ENCODE assay signal across 13 mouse cellular contexts in the genomic region with DNA sequence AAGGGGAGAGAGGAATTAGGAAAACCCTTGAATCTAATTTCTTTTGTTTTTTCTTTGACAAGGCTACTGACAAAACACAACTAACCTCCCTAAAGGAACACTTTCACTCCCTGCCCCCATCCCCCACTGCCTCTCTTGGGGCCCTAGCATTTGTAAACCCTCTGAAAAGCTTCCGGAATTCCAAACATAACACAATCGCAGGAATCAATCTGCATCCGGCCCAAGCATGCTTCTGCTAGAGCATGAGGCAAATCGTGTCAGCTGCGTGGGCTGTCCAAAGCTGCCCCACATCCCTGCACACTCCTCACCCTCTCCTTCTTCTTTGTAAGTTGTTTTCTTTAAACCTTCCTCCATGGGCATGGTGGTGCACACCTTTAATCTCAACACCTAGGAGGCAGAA. TPM values are rescaled to one million over a fixed set of nuclear protein-coding genes. Genes with fewer than 3 reads are reported as not detected.
A peak's percentile ranks its signal among the peaks of the same experiment; 100 is the strongest.
DNase-seq lines count a peak whose midpoint lies in the region; ATAC-seq and TF ChIP-seq lines count a peak whose summit lies in the region.
"Had no signal": no experiment of that assay in that cellular context is flagged by ENCODE, and none has a peak within 500 bp of the region (broad histone marks: within the 10 kb centered on the region; RNA-seq: fewer than 3 reads in every experiment).

No protein-coding gene starts in this region.

- H3K36me3 ChIP-seq in kidney, postnatal 0 days (ENCODE audit: insufficient read depth, low read length) = no peaks in the 10 kb centered on the region
- H3K36me3 ChIP-seq in midbrain, embryonic 14.5 days (ENCODE audit: control insufficient read depth, insufficient read depth, low read length) = no peaks in the 10 kb centered on the region

- 23% methylated on average over 5 of the region's 5 CpGs for WGBS in kidney, postnatal 0 days
- WGBS in midbrain, embryonic 14.5 days = 38% methylated on average over 5 of the region's 5 CpGs

- TF ChIP-seq CTCF in kidney, postnatal 0 days (IDR thresholded peaks at IDR 0.05; ENCODE audit: low read depth) = no peak

- 0 out of 2 replicates have a peak, but pooled peaks cover 3% of the 10 kb centered on the region for H3K9me3 ChIP-seq in kidney, postnatal 0 days (replicated peaks; ENCODE audit: low read length)
- H3K9me3 ChIP-seq in midbrain, embryonic 14.5 days (ENCODE audit: control insufficient read depth, low read length) = no peaks in the 10 kb centered on the region

- DNase-seq in kidney, adult 11 months = peak; percentile 26
- DNase-seq in kidney, adult 18-20 months = no peak
- peak; percentile 37 to 55 for DNase-seq in heart, adult 9 months (ENCODE audit: low spot score in 2 of 2)
- DNase-seq in kidney, postnatal 0 days (ENCODE audit: low spot score) = peak; percentile 90
- peak; percentile 46 for DNase-seq in midbrain, embryonic 14.5 days
- no peak for DNase-seq in left cerebral cortex, postnatal 4 days
- no peak for DNase-seq in layer of hippocampus, postnatal 36 days
- DNase-seq in spleen, postnatal 10 days (ENCODE audit: low spot score in 2 of 2) = no peak
- DNase-seq: cerebellum, adult 2 months; right cerebral cortex, adult 18-20 months; thymus, postnatal 14 days had no signal

- H3K9ac ChIP-seq in kidney, postnatal 0 days (ENCODE audit: low read depth, low read length) = no peak overlapping the region
- H3K9ac ChIP-seq in midbrain, embryonic 14.5 days (replicated peaks; ENCODE audit: low read length) = no peak overlapping the region
- H3K9ac ChIP-seq: liver, embryonic 14.5 days had no signal

- H3K4me2 ChIP-seq in kidney, postnatal 0 days (ENCODE audit: low read length) = peak overlapping the region; percentile 13; the same call in 1 of the 2 replicates
- no peak overlapping the region for H3K4me2 ChIP-seq in midbrain, embryonic 14.5 days (ENCODE audit: low read length)

- no peak overlapping the region for H3K4me3 ChIP-seq in kidney, postnatal 0 days (replicated peaks; ENCODE audit: low read depth, low read length)
- no peak overlapping the region for H3K4me3 ChIP-seq in midbrain, embryonic 14.5 days (replicated peaks; ENCODE audit: low read depth, low read length)
- H3K4me3 ChIP-seq: layer of hippocampus, adult 2 months had no signal

- ATAC-seq in kidney, postnatal 0 days (replicated peaks; ENCODE audit: low FRiP score, low read depth) = peak; percentile 46; the same call in 1 of the 2 replicates
- ATAC-seq in midbrain, embryonic 14.5 days (ENCODE audit: low FRiP score, low TSS enrichment) = no peak

- H3K4me1 ChIP-seq in kidney, postnatal 0 days (replicated peaks; ENCODE audit: insufficient read depth, low read length) = no peaks in the 10 kb centered on the region; the same call in 1 of the 2 replicates
- H3K4me1 ChIP-seq in midbrain, embryonic 14.5 days (ENCODE audit: control insufficient read depth, insufficient read depth, low read length) = peaks cover 11% of the 10 kb centered on the region; the same call in 1 of the 2 replicates

- intact Hi-C loops in left cerebral cortex, postnatal 4 days (cut with DNase I) = loop anchor here (5.0 kb wide), 1 partner anchor 87 kb away; no protein-coding TSS in a partner anchor

- no peaks in the 10 kb centered on the region for H3K27me3 ChIP-seq in kidney, postnatal 0 days (ENCODE audit: insufficient read depth, low read length)
- no peaks in the 10 kb centered on the region for H3K27me3 ChIP-seq in midbrain, embryonic 14.5 days (ENCODE audit: control insufficient read depth, insufficient read depth, low read length)

- H3K27ac ChIP-seq in kidney, postnatal 0 days = peak overlapping the region; percentile 72
- H3K27ac ChIP-seq in midbrain, embryonic 14.5 days (replicated peaks; ENCODE audit: low read depth, low read length) = no peak overlapping the region
- H3K27ac ChIP-seq: layer of hippocampus, adult 2 months; liver, embryonic 14.5 days had no signal

RNA-seq across cellular contexts. Expression of a gene that starts 4.9 kb away (rescaled TPM):
- polyA plus RNA-seq in kidney, postnatal 0 days (2015; fragmentation: Nextera tagmentation; extraction: Ambion mirVana) = 1.7 and 2.0 TPM in 2 replicates
- polyA plus RNA-seq in midbrain, embryonic 14.5 days (2014; fragmentation: Nextera tagmentation; extraction: Ambion mirVana) = 12.8 and 18.2 TPM in 2 replicates
- total RNA-seq in left cerebral cortex, postnatal 4 days (2021) = 10 to 100 TPM; 11.1 to 11.6 TPM
- total RNA-seq in layer of hippocampus, postnatal 36 days (2021) = 1 to 10 TPM; 4.4 to 5.1 TPM

Comparison
In these comparisons a context has a peak if more than half of its experiments do, and no peak if none do; other contexts are left out.
1. DNase-seq: peak in kidney, adult 11 months (single experiment), heart, adult 9 months (2 of 2), kidney, postnatal 0 days (single experiment) and midbrain, embryonic 14.5 days (single experiment); none in kidney, adult 18-20 months (single experiment), left cerebral cortex, postnatal 4 days (single experiment), layer of hippocampus, postnatal 36 days (0 of 2) and spleen, postnatal 10 days (0 of 2).